Mouse (Mus musculus) cerebellum, adult 8-10 months (tissue): ENCODE data around the gene Gm43064.
"Not testable (repeated sequence)": the region's sequence is repeated elsewhere in the genome, so short reads cannot be mapped to it uniquely, and the experiment has no call there.

Source experiments
- DNase-seq: peaks from one replicate; pipeline ENCODE4 v3.0.0; 2022

Gene Gm43064

DNA sequence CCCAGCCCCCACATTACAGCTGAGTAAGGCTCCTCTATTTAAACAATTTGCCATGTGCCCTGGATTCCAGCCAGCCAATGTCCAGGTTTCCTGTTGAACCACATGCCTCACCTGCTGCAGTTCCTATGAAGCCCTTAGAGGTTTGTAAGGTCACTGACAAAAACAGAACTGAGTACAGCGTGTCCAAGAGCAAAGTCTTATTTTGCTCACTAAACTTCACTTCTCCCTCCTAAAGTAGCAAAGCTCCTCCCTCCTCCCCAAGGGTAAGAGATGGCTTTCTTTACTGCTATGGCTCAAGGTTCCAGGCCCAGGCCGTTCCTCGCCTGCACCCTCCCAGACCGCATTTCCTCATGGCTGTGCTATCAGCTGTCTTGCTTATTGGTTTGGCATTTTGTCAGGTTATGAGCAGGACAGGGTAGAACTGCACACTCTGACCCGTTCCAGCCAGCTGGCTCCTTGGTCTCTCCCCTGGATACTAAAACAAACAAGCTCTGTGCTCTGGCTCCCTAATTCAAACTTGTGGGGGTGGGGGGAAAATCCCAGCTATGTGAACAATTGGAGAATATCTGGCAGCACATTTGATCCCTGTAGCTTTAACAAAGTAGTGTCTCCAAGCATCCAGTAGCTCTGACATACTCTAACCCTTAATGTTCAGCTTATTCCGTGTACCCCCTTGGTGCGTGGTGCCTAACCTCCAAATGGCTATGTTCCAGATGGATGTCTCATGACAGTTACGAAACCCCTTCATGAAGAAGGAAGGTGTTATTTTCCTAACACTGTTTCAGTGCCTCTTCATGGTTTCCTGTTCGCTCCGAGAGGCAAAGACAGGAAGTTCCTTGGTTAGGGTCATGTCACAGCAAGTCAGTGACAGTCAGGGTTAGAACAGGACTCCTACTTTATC lies 7.5 kb upstream of the Gm43064 start:
- DNase-seq, result peak; percentile 66

GRCm38 (mm10) chr3:103802861-103803260 lies 6.5 kb upstream of the Gm43064 start:
- DNase-seq, result no peak

DNA sequence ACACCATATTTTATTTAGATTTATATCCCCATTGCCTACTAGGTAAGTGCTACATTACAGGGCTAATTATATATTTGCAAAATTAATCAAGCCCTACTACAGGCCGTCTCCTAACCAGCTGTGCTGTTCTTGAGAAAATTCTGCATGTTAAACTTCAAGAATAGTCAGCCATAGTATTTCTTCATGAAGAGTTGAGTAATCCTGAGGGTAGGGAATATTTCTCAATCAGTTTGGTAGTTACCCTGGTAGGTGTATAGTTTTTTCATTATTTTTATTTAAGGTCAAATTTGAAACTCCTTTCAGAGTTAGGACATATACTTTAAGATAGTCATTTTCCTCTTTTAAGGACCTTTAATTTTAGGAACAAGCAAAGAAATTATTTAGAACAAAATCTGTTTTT lies 3.7 kb upstream of the Gm43064 start:
- no peak for DNase-seq

GRCm38 (mm10) chr3:103809799-103810150 lies 402 bp downstream of the Gm43064 start:
- DNase-seq, result no peak

GRCm38 (mm10) chr3:103810967-103811366 lies 1.6 kb downstream of the Gm43064 start:
- no peak for DNase-seq

GRCm38 (mm10) chr3:103827548-103827947 lies 18.2 kb downstream of the Gm43064 start:
- DNase-seq, result no peak

GRCm38 (mm10) chr3:103829036-103829435 lies 19.7 kb downstream of the Gm43064 start:
- DNase-seq, result no peak

DNA sequence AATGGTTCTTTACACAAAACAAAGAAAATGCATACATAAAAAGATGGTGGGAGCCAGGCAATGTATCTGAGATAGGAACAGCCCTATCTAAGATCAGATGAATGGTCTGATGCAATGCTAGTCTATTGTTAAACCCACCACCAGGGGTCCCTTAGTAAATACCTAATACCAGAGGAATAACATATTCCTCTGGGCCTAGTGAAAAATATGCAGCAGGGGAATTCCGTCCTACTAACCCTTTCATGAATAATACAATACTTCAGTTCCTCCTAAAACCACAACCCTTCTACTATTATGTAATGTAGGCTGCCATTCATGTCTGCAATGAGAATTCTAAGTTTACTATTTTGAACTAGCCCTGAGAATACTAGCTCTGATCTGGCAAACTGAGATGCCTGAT lies 21.3 kb downstream of the Gm43064 start:
- not testable (repeated sequence) for DNase-seq

- DNase-seq, result no peak
Observed at GRCm38 (mm10) chr3:103831146-103831545, 21.8 kb downstream of the Gm43064 start.

DNA sequence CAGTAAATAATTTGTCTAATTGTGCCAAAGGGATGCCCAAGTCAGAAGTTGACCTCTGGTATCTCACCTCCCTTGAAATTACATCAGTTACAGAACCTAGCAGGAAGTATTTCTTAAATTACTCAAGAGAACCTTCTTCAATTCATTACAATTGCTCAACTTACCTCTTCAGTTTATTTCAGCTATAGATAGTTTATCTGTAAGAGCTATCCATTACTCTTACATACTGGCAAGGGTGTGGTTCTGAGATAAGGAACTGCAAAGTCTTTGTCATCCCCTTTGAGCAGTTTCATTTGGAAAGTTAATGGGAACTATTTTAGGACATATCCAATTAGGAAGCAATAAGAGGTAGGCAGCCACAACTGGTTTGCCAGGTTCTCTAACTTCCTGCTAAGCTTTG lies 23.1 kb downstream of the Gm43064 start, which contains the start of gene Bcl2l15:
Gene Bcl2l15, plus strand, starts transcription at position 176 of the 400 bp plus-strand sequence.
- DNase-seq, result no peak

DNA sequence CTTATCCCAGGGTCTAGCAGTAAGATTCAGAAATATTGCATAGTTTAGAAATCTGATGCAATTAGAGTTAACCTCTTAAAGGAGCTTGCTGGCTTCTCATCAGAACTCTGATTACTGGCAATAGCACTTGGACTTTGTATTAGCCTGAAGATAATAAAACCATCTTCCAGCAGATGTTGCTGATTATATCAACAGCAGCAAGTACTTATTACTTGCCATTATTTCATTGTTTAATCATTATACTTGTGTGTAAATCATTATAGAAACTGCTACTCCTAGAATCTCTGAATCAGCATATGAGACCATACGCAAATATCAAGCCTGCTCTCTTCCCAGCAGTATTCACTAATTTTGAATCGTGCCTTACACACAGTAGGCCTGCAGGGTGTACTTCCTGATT lies 24.6 kb downstream of the Gm43064 start:
- no peak for DNase-seq

DNA sequence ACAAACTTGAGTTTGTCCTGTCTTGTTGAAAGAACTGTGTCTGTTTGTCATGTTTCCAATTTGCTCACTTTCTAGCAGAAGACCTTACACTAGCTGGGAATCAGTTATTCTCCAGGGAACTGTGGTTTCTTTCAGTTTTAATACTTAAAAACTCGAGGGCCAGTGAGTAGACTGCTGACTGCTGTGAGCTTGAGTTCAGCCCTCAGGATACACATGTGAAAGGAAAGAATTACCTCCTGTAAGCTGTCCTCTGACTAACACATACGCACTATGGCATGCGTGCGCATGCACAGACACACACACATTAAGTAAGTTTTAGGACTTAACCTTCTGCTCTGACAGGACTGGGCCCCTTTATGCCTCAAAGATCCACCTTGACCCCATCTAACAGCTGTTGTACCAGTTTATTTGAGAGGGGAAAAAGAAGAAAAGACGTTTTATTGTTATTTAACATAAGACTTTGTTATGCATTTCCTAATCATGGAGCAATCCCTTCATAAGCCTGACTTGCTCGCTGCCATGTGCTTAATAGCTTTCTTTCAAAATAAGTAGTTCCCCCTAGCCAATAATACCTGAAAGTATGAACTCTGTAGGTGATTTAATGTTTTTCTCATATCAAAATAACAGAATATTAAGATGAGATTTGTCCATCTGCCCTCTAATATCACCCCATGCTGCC lies 26.0 kb downstream of the Gm43064 start:
- no peak for DNase-seq

DNA sequence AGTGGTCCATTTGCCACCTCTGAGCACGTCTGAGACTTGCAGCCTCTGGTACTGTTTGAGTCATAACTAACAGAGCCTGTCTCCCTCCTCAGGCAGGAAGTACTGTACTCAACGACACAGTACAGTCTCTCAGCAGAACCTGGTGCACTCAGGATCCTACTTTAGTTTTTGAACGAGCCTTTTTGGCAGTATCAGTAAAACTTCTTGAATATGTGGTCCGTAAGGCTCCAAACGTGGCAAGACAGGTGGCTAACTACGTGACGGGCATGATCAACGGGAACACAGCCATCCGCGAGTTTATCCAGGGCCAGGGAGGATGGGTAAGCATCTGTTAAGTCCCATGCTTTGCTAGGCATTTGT lies 26.6 kb downstream of the Gm43064 start:
- DNase-seq, result peak; percentile 63

DNA sequence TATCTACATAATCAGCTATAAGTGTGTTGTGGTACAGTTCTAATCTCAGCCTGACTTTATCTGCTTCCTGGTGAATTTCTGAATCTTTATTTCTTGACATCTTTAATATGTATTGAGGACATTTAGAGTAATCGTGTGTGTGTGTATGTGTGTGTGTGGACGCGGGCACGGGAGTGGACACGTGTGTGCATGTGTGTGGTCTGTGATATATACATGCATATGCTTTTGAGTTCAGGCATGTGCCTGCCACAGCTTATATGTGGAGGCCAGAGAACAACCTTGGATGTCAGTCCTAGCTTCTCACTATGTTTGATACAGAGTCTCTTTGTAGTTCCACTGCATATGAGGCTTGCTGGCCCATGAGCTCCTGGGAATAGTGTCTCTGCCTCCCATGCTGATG lies 27.1 kb downstream of the Gm43064 start:
- no peak for DNase-seq

DNA sequence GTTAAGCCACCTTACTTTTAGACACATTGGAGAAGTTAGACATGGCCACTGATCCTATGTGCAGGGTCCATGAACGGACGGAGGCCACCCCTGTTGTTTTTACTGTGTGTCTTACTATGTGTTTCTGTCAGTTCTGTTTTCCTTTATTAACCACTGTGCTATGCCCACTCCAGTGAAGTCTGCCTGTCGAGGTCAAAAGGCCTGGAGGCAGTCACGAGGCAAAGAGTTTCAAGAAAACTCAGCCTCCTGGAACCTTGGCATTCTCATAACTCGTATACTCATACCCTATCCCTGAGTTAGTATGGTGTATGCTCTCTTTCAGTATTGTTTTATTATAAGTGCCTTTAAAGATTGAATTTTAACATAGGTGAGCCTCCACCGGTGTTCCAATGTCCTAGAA lies 30.3 kb downstream of the Gm43064 start:
- no peak for DNase-seq

- not testable (repeated sequence) for DNase-seq
Observed at GRCm38 (mm10) chr3:103840195-103840594, 30.8 kb downstream of the Gm43064 start.

GRCm38 (mm10) chr3:103840946-103841345 lies 31.6 kb downstream of the Gm43064 start:
- DNase-seq, result not testable (repeated sequence)

DNA sequence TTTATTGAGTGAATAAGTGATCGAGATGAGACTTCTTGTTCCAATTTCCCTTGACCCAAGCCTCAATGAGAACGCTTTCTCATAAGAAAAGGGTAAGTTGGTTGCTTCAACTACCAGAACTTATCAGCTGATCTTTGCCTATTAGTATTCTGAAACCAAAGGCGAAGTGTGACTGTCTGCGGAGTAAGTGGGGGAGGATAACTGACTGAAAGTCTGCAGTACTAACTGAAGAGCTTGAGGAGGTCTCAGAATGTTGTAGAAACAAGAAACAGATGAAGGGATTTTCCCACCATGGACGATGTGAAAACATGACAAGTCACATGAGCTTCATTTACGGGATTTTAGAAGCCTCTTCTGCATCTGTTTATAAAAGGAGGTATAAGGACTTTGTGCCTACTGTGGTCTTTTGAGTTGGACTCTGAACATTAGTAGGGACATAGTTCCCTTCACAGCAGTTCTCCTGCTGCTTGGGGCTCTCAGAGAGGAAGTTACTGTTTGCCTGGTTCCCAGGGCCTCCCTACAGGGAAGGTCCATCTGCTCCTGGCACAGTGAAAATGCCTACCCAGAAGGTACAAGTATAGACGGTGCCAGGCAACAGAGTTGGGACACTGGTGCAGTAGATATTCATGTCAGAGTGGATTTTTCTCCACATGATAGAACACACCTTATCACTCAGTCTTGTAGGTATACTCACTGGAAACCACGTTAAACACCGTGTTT lies 41.4 kb downstream of the Gm43064 start:
- peak; percentile 89 for DNase-seq

GRCm38 (mm10) chr3:103851481-103851880 lies 42.1 kb downstream of the Gm43064 start:
- peak; percentile 53 for DNase-seq

GRCm38 (mm10) chr3:103851882-103852281 lies 42.5 kb downstream of the Gm43064 start:
- peak; percentile 59 for DNase-seq

DNA sequence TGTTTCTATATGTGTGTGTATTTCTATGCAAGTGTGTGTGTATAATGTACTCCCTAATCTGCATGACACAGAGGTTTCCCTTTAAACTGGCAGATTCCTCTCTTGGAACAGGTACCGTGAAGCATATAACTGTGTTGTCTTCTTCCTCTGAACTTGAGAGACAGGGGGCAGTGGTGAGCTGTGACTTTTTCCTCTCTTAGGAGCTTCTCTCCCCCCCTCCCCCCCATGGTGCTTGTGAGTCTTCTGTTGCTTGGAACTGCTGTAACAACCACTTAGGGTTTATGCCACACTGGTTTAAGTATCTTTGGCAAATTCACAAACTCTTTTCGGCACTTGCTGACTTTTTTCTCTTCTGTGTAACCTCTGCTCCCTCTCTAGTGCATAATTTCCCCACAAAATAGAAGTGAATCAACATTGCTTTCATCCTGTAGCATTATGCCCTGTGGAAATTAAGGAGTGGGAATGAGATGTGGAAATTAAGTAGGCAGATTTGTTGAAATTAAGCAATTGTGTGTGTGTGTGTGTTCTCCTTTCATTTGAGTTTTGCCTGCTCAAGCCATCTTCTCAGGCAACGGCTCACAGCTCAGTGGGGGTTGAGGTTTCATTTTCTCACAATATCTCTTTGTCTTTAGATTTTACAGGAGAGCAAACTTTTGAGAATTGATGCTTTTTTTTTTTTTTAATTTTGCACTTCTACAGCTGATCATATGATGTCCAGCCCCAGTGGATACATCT lies 43.4 kb downstream of the Gm43064 start:
- peak; percentile 89 for DNase-seq

- no peak for DNase-seq
Observed at GRCm38 (mm10) chr3:103853804-103854203, 44.4 kb downstream of the Gm43064 start.
